Mouse (Mus musculus) heart, adult 2 months (tissue): Measurements from ENCODE around the gene Gkap1.

Source experiments
- CTCF ChIP-seq: fragments of 200-600 bp; IDR thresholded peaks from 2 replicates; pipeline ENCODE4 v1.8.1; 2022; ENCODE audit warnings: antibody characterized with exemption, mild to moderate bottlenecking, moderate library complexity
- POLR2A ChIP-seq: fragments of 200-500 bp; IDR thresholded peaks from 2 replicates; pipeline ENCODE4 v1.6.1; 2011; ENCODE audit warnings: mild to moderate bottlenecking, low read depth, low read length, control low read depth; ENCODE audit not compliant: insufficient read depth

DNA sequence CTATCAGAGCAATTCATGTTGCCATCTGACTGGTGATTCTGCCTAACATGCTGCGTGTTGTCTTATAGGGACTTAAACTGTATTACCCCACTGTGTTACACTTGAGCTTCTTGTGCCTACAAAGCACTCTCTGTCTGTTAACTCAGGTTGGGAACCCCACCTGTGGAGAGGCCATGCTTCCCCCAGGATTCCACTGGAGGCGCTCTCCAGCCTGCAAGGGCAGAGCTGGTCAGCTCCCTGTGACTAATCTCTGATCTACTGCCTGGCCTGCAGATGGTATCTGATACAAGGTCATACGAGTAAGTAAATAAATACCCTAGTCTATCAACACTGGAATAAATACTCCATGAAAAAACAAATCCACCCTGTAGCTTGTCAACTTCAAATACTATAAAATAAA, 35.9 kb upstream of the Gkap1 start:
- TF ChIP-seq CTCF (no peak), POLR2A (no peak)
